Mouse (Mus musculus) leukemia stem cell, adult 10-12 weeks (primary cell): Measurements from ENCODE around the gene Lrrtm3. TPM values are rescaled to one million over a fixed set of nuclear protein-coding genes. Genes with fewer than 3 reads are reported as not detected.

Experiments
- polyA plus RNA-seq: library from polyadenylated mRNA; stranded (reverse); fragments of >175 nt; gene quantifications from 2 replicates; pipeline ENCODE4 v1.2.3, GENCODE M21; 2012; ENCODE audit warnings: low replicate concordance

Gene Lrrtm3
- polyA plus RNA-seq: not detected in 2 replicates

GRCm38 (mm10) chr10:64089680-64090460 is at the start of gene Lrrtm3:
Gene Lrrtm3 (minus strand): TSS chr10:64090277.

GRCm38 (mm10) chr10:63927334-63927733 is 162.7 kb downstream of the Lrrtm3 start, which contains the start of gene Gm10118:
Gene Gm10118 (minus strand): TSS chr10:63927434.

Other genes with a start within 250 kb of the Lrrtm3 start
- not detected in 2 replicates for gene Gm10118, start 162.8 kb downstream of the Lrrtm3 start, polyA plus RNA-seq